Mouse (Mus musculus) limb, embryonic 14.5 days (tissue): ENCODE measurements at regions not wholly inside any gene's neighbourhood (a gene's known extent, or its start where the extent isn't known, plus 50 kb on each side); places are given as distances from the start of the nearest gene placed in this dataset.

Experiments
- ATAC-seq: fragments of 200-750 bp; cut with Nextera tagmentation; 2 replicates; pipeline ENCODE4 v1.8.0; 2017; ENCODE audit warnings: low read depth, moderate number of reproducible peaks, moderate TSS enrichment; ENCODE audit not compliant: low FRiP score
- DNase-seq: peaks from one replicate; pipeline ENCODE4 v3.0.0-alpha.2; 2015; ENCODE audit warnings: low spot score
- H3K27ac ChIP-seq: fragments of 300-500 bp; sonication (generic); replicated peaks from 2 replicates; pipeline ENCODE4 v1.5.1; 2014; ENCODE audit warnings: low read depth, mild to moderate bottlenecking, low read length, moderate library complexity, mixed read lengths
- H3K27me3 ChIP-seq: fragments of 300-500 bp; sonication (generic); 2 replicates; pipeline ENCODE4 v1.6.1; 2014; ENCODE audit warnings: low read length, mixed read lengths; ENCODE audit not compliant: control insufficient read depth, insufficient read depth
- H3K36me3 ChIP-seq: fragments of 300-500 bp; sonication (generic); 2 replicates; pipeline ENCODE4 v1.6.1; 2014; ENCODE audit warnings: mild to moderate bottlenecking, low read length, moderate library complexity, mixed read lengths; ENCODE audit not compliant: control insufficient read depth, insufficient read depth
- H3K4me1 ChIP-seq: fragments of 300-500 bp; sonication (generic); 2 replicates; pipeline ENCODE4 v1.6.1; 2014; ENCODE audit warnings: antibody characterized with exemption, low read length, mixed read lengths; ENCODE audit not compliant: control insufficient read depth, insufficient read depth
- H3K4me2 ChIP-seq: fragments of 300-500 bp; sonication (generic); replicated peaks from 2 replicates; pipeline ENCODE4 v1.6.1; 2014; ENCODE audit warnings: low read depth, mild to moderate bottlenecking, low read length, moderate library complexity; ENCODE audit not compliant: severe bottlenecking
- H3K4me3 ChIP-seq: fragments of 300-500 bp; sonication (generic); replicated peaks from 2 replicates; pipeline ENCODE4 v1.5.1; 2014; ENCODE audit warnings: low read length
- H3K9ac ChIP-seq: fragments of 300-500 bp; sonication (generic); 2 replicates; pipeline ENCODE4 v1.6.1; 2014; ENCODE audit warnings: mild to moderate bottlenecking, low read depth, low read length, moderate library complexity; ENCODE audit not compliant: severe bottlenecking
- H3K9me3 ChIP-seq: fragments of 300-500 bp; sonication (generic); 2 replicates; pipeline ENCODE4 v1.6.1; 2016; ENCODE audit warnings: low read length; ENCODE audit not compliant: control insufficient read depth
- POLR2A ChIP-seq: fragments of 200-500 bp; IDR thresholded peaks from 2 replicates; pipeline ENCODE4 v1.8.0; 2012; ENCODE audit warnings: inconsistent platforms, mild to moderate bottlenecking, moderate library complexity, borderline replicate concordance; ENCODE audit not compliant: insufficient read depth, insufficient read length; ENCODE audit errors: extremely low read depth
- WGBS: fragments of 180-500 bp; shearing (Covaris S2); extraction: QIAGEN DNeasy Blood & Tissue Kit; methylation state at CpG from one replicate; pipeline ENCODE4 v1.1.7; 2014; 5-methylcytosine and 5-hydroxymethylcytosine counted together

DNA sequence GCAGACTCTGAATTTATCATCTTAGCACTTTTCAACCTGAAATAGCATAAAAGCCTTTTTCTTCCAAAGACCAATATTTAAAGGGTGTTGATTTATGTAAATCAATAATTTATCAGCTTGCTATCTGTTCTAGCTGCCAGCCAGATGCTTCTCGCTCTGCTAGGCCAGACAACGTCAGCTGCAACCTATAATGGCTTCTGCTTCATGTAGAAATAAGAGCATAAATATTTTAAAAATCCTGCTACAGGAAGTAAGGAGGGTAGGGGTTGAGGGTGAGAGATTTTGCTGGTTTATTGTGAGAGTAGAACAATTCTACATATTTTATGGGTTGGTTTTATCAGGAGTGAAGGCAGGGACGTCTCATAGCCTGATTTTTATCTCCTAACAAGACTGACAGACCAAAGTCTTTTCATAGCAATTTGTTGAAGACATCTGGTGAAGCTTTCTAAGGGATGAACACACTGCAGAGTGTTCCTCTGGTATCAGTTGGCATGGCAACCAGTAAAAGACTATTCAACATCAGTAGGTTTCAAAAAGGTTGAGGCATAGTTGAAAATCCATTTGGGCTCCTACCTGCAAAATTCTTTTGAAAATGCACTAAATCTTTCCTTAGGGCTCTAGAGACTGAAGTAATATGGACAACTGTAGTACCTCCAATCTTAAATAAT lies 456.7 kb downstream of the Isl1 start:
- H3K27ac ChIP-seq = no peak overlapping the region
- 50% methylated on average over 3 of the region's 3 CpGs for WGBS

DNA sequence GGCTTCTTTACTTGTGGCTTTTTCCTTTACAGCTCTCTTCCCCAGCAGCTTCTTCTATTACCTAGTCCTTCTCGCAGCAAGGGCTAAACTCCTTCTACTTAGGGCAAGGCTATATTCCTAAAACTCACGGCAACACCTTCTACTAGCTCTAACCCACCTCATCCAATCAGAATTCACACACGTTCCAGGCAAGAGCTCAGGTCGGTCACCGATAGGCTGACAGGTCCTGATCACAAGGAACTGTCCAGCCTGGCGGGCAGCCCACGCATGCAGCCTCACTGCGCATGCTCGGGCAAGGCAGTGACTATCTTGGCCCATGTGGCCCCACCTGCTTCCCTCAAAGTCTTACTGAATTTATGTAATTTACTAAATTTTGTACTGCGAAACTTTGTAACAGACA lies 466.4 kb downstream of the Isl1 start:
- Histone ChIP-seq H3K4me3 (no peak overlapping the region), H3K9ac (no peak overlapping the region), H3K27me3 (no peaks in the 10 kb centered on the region), H3K4me2 (no peak overlapping the region), H3K4me1 (no peaks in the 10 kb centered on the region), H3K36me3 (no peaks in the 10 kb centered on the region), H3K9me3 (no peaks in the 10 kb centered on the region), H3K27ac (no peak overlapping the region)
- TF ChIP-seq POLR2A = no peak
- ATAC-seq (no peak), DNase-seq (no peak)
- 55% methylated on average over 10 of the region's 10 CpGs for WGBS

More for the DNA sequence above, 456.7 kb downstream of the Isl1 start:
- Histone ChIP-seq H3K4me2 (no peak overlapping the region), H3K4me1 (no peaks in the 10 kb centered on the region), H3K4me3 (no peak overlapping the region), H3K36me3 (no peaks in the 10 kb centered on the region), H3K9ac (no peak overlapping the region), H3K9me3 (no peaks in the 10 kb centered on the region), H3K27me3 (no peaks in the 10 kb centered on the region)
- TF ChIP-seq POLR2A = no peak
- ATAC-seq = no peak
- no peak for DNase-seq

DNA sequence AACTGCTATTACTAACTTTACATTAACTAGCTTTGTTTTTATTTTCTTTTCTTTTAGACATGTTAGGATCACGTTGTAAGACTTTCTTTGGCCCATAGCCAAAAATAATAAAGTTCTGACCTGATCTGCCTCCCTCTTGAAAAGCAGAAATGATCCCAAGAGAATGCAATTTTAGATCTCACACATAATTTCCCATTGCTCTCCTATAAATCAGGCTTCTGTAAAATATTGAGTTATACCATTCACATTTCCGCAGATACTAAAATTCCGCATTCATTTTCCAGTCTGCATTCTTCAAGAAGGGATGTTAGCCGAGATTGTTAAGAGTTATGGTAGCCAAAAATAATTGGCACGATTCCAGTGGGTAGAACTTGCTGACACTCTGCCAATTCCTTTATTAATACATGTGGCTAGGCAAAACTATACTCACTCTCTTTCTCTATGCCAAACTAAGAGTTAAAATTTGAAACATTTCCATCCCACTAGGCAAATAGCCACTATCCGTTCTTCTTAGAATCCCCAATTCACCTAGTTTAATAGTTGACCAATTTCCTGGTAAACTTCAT lies 473.2 kb downstream of the Isl1 start:
- ATAC-seq (peak; percentile 70), DNase-seq (peak; percentile 82)
- Histone ChIP-seq H3K36me3 (no peaks in the 10 kb centered on the region), H3K9ac (no peak overlapping the region), H3K4me3 (no peak overlapping the region), H3K27ac (no peak overlapping the region), H3K4me2 (no peak overlapping the region), H3K27me3 (no peaks in the 10 kb centered on the region), H3K4me1 (peaks cover 7% of the 10 kb centered on the region; the same call in 1 of the 2 replicates), H3K9me3 (no peaks in the 10 kb centered on the region)
- no peak for TF ChIP-seq POLR2A
- 27% methylated on average over 6 of the region's 6 CpGs for WGBS

DNA sequence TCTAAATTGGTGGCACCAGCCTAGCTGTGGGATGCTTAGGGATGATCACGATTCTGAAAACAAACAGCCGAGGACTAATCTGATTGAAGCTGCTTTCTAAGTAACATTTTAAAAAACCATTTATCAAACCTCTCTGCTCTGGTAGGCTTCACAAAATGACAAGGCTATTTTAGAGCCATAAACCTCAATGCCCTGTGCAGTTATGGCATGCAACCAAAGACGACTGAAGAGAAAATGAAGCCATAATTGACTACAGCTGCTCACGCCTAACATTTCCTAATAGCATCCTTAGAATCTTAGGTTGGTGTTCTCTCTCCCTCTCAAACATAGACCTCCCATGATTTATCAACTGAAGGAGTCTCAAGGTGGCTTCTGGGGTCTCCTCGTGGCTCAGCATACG lies 484.3 kb downstream of the Isl1 start:
- H3K27me3 ChIP-seq = no peaks in the 10 kb centered on the region
- no peaks in the 10 kb centered on the region for H3K36me3 ChIP-seq
- ATAC-seq = no peak
- TF ChIP-seq POLR2A = no peak
- no peak overlapping the region for H3K27ac ChIP-seq
- no peak overlapping the region for H3K4me3 ChIP-seq
- H3K9ac ChIP-seq = no peak overlapping the region
- no peaks in the 10 kb centered on the region for H3K9me3 ChIP-seq
- DNase-seq = no peak
- H3K4me2 ChIP-seq = no peak overlapping the region
- H3K4me1 ChIP-seq = no peaks in the 10 kb centered on the region
- WGBS = 25% methylated on average over 6 of the region's 6 CpGs

DNA sequence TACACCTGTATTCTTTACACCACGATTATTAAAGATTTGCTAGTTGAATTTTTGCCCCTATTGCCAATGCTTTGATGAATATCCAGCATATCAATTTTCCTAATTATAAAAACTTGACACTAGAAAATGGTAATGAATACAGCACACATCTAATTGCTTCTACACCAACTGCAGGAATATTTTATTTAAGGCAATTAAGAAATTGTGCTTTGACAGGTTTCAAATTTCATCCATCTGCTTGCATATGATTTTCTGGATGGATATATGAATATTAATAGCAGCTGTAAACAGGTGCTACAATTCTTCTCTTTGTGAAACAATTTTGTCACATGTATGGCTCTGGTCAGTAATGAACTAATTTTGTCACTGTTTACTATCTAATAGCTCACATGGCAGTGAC lies 487.0 kb downstream of the Isl1 start:
- H3K4me1 ChIP-seq = no peaks in the 10 kb centered on the region
- 59% methylated on average over 1 of the region's 1 CpGs for WGBS
- H3K9me3 ChIP-seq = no peaks in the 10 kb centered on the region
- no peak overlapping the region for H3K27ac ChIP-seq
- H3K27me3 ChIP-seq = no peaks in the 10 kb centered on the region
- H3K36me3 ChIP-seq = no peaks in the 10 kb centered on the region
- no peak overlapping the region for H3K4me3 ChIP-seq
- ATAC-seq (no peak), DNase-seq (no peak)
- H3K9ac ChIP-seq = no peak overlapping the region
- no peak overlapping the region for H3K4me2 ChIP-seq
- no peak for TF ChIP-seq POLR2A
